Mouse (Mus musculus): ENCODE measurements around the gene Sowaha. TPM values are rescaled to one million over a fixed set of nuclear protein-coding genes. Genes with fewer than 3 reads are reported as not detected.

Sowaha gene
- total RNA-seq, 1 experiment from 2014 or later: 0.30 TPM

- DNase-seq: no peak
These were observed 7.4 kb downstream of the Sowaha start for GRCm38 (mm10) chr11:53472709-53473108.

DNA sequence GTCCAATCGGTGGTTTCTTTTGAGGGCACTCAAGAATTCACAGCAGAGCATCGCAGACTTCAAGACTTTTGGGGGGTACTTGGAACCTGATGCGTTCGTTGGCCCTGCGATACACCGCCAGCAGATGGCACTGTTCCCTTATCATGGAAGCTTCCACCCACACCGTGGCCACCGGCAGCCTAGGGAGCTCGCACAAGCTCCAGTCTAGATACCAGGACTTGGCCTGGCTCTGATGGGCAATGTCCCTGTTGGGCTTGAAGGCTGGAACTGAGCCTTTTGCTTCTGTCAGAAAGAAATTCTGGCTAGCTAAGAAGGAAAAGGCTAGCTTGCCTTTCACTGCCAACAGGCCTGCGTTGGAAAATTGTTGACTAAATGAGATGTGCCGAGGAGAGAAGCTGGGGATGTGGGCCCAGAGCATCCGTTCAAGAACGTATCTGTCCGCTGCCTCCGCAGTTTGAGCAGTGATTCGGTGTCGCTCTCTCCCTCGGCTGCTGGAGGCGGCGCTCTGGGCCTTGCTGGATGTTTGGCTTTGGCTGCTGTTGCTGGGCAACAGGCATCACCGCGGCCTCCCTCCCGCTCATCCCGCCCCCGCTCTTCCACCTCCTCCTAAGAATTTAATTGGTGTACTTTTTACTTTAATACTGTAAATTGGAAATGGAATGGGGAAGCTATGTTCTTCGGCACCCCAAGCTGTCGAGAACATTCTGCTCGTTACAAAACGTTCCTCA is 9.9 kb downstream of the Sowaha start, which contains the start of gene Gm9837:
Gm9837 (minus strand) TSS at position 512 of the 728 bp plus-strand sequence.
- peak; percentile 91 for DNase-seq

- no peak for DNase-seq
These were observed 10.6 kb downstream of the Sowaha start for GRCm38 (mm10) chr11:53469294-53469967.

- DNase-seq: peak; percentile 83
These were observed 13.7 kb downstream of the Sowaha start for GRCm38 (mm10) chr11:53466231-53466971.

DNA sequence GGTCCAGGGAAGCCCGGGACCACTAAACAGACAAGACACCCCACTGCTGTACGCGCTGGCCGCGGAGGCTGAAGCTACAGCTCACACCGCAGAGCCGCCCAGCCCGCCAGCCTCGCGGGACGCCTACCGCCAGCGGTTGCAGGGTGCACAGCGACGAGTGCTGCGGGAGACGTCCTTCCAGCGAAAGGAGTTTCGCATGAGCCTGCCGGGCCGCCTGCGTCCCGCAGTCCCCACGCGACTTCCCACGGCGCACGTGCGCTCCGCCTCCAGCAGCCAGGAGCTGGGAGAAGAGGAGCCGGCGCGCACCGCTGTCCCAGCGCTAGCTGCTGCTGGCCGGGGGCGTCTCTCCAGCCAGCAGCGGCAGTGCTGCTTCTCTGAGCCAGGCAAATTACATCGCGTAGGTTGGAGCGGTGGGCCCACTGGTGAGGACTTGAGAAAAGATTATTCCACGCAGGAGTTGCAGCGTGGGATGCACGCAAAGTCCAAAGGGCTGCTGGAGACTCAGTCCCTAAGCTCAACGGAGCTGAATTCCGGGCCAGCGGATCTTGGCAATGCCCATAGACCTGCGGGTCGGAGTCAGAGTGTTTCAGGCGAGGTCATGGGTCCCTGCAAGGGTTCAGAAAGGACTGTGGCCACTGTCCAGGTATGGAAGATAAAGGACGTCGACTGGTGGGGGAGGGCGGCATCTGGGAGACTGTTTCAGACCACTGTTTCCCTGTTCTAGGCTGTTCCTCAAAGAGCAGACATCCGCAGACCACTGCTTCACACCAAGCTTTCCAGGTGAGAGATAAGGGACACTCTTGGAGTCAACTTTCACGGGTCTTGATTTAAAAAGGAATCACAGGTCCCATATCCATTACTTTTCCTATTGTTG is 16.3 kb downstream of the Sowaha start:
- DNase-seq: peak; percentile 35

DNA sequence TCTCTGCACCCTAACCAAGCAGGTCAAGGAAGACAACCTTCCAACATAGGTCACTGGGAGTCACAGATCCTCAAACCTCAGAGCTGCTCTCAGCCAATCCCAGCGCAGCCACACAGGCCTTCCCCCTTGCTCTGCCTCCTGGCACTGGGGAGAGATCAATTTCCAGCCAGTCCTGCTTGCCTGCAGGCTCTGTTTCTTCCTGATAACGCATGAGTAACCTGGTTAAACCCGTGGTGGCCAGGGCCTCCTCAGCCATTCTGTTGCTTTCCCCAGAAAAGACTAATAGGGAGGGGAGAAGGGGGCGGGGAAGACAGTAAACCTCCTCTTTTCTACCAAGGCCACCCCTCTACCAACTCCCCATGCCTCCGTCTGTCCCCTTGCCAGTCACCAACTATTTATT is 18.3 kb downstream of the Sowaha start:
- no peak for DNase-seq

DNA sequence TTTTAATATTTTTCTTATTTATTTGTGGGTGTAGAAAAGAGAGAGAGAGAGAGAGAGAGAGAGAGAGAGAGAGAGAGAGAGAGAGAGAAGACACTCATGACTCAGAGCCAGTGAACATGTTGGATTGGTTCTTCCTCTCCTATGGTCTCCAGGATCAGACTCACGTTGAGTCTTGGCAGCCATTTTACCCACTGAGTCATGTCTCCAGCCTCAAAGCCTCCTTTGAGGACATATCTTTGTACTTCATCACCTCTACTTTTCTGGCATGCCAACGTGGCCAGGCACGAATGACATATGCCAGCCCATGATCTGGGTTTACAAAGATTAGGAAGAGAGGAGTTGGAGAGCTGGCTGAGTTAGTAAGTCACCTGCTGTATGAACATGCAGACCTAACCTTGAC is 19.9 kb downstream of the Sowaha start:
- DNase-seq: no peak

DNA sequence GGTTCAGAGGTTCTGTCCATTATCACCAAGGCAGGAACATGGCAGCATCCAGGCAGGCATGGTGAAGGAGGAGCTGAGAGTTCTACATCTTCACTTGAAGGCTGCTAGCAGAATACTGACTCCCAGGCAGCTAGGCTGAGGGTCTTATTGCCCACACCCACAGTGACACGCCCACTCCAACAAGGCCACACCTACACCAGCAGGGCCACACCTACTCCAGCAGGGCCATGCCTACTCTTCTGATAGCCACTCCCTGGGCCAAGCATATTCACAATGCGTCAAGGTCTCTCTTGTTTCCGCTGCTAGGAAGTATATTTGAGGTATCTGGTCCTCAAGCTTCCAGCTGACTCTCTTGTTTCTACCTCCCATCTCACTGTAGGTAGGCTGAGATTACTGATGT is 21.1 kb downstream of the Sowaha start:
- DNase-seq: no peak

DNA sequence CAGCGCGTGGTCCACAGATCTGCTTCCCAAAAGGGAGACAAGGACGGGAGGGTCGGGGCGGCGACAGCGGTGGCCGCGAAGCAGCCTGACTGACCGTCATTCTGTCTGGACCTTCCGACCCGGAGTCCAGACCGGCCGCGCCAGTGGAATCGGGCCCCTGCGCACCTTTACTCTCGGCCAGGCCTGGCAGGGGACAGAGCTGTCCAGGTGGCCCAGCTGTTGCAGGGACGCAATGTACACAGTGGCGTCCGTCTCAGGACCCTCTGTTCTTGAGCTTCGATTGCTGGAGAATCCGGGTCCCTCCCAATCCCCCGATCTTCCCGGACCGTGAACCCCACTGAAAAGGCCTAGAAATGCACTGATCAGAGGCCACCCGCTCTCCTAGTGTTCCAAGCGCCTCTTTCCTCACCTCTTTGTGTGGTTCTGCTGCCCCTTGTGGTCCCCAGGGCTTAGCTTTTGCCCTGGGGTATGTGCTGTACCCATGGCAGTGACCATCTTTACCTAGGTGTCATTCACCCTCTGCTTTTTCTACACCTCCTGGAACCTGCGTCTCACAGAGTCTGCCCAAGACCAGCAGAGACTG is 22.6 kb downstream of the Sowaha start:
- no peak for DNase-seq

GRCm38 (mm10) chr11:53456474-53457371 is 23.4 kb downstream of the Sowaha start, which contains the start of the genes Gm10447 and Shroom1:
Gene Gm10447 (minus strand): TSS chr11:53457110.
Gene Shroom1 (plus strand): TSS chr11:53457205.
- DNase-seq: peak; percentile 70

- DNase-seq: no peak
These were observed 27.0 kb downstream of the Sowaha start for GRCm38 (mm10) chr11:53453031-53453430.

- DNase-seq: peak; percentile 39
These were observed 27.7 kb downstream of the Sowaha start for GRCm38 (mm10) chr11:53452396-53452795.

DNA sequence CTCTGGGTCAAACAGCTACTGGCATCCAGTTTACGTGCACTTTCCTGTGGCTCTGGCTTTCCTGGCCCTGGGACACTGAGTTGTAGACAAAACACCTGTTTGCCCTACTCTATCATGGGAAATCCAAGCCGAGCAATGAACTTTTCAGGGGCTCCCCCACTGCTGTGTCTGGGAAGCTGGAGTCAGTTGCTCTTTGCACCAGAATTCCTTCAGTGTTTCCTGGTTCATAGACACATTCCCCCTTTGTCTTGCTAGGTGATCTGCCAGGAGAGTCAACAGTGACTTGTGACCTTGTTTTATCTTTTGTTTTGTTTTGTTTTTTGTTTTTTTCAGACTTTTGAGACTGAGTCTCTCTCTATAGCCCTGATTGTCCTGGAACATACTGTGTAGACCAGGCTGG is 28.7 kb downstream of the Sowaha start:
- DNase-seq: no peak

DNA sequence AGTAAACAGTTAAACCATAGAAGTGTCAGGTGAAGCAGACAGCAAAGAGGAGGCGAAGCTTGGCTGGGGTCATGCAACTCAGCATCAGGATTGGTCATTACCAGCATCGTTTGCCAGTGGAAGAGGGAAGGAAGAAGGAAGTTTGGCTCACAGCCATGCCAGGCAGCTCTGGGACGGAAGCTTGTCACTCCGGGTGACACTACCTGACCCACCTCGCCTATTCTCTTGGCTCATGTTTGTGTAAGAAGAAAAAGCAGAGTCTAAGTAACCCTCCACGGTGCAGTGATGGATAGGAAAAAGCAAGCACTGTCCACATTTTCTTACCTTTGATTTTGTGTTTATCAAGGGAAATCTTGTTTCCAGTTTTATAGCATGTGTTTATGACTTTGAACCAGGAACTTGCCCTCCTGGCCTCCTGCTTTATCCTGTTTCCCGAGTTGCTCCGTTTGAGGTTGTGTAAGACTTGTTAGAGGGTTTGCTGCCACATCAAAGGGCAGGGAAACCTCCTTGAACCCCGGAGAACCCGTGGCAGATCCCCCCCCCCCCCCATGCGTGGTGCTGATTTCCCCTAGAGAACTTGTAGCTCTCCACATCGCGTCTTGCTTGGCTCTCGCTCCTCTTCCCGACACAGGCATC is 29.9 kb downstream of the Sowaha start:
- DNase-seq: no peak

GRCm38 (mm10) chr11:53448529-53448928 is 31.5 kb downstream of the Sowaha start:
- peak; percentile 84 for DNase-seq

DNA sequence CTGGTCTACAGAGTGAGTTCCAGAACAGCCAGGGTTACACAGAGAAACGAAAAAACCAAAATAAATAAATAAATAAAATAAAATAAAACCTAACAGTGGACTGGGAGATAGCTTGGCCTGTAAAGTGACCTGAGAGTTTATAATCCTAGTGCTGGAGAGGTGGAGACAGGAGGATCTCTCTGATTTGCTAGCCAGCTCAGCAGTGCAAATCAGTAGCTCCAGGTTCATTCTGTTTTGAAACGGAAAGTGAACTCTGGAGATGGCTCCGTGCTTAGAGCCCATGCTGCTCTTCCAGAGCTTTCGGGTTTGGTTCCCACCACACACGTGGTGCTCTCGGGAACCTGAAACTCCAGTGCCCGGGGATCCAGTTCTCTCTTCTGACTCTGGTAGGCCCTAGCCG is 32.1 kb downstream of the Sowaha start:
- no peak for DNase-seq

- DNase-seq: no peak
These were observed 33.9 kb downstream of the Sowaha start for GRCm38 (mm10) chr11:53446183-53446582.

DNA sequence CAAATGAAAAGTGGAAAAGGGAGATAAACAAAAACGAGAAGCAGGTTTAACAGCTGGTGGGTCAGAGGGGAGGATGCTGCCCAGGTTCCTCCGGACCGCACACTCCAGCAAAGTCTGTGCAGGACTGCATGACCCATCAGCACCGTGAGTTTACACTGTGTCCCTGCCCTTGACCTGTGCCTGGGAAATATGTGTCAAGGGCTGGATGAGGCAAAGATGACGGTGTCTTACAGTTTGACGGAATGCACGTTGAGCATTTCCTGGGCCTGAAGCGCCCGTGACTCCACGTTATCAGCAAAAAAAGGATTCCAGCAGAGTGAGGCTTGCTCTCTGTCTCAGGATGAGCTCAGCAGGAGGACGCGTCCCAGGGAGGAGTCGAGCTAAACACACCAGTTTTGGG is 34.5 kb downstream of the Sowaha start:
- DNase-seq: peak; percentile 29

DNA sequence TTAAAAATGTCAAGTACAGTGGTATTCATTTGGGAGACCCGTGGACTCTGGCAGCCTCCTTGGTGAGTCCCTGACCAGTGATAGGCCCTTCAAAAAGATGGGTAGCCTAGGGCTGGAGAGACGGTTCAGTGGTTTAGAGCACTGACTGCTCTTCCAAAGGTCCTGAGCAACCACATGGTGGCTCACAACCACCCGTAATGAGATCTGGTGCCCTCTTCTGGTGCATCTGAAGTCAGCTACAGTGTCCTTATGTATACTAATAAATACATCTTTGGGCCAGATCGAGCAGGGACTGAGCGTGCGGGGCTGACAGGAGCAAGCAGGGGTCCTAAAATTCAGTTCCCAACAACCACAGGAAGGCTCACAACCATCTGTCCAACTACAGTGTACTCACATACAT is 36.2 kb downstream of the Sowaha start:
- DNase-seq: no peak

DNA sequence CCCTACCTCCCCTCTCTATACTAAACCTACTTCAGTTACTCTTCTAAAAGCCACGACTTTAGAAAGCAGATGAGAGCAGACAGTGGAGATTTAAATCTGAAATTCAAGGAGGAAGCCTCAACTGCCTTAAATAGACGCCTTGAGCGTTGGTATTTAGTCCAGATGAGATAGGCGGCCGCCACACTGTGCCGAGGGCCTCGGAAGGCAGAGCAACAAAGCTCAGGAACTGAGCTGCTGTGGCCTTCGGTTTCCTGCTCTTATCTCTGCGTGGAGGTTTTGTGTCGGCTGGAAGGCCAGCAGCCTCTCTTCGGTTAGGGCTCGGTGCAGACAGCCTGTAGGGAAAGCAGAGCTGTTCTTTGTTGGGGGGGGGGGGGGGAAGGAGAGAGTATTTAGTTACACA is 38.2 kb downstream of the Sowaha start:
- DNase-seq: peak; percentile 35
